Mouse (Mus musculus): Measurements from ENCODE around the gene Ccr1l1.

- TF ChIP-seq CTCF (conservative IDR thresholded peaks at IDR 0.05; ENCODE audit: insufficient read depth, insufficient read length, low read depth, low read length): no peak
- TF ChIP-seq POLR2A (IDR thresholded peaks at IDR 0.05; ENCODE audit: low read depth, low read length): no peak
Measured at GRCm38 (mm10) chr9:124021672-124022071, 43.5 kb upstream of the Ccr1l1 start, which contains the start of gene Ccr3.

All from kidney, adult 2 months (tissue).